Mouse (Mus musculus): ENCODE results near the gene Hnrnpa3. TPM values are rescaled to one million over a fixed set of nuclear protein-coding genes. Genes with fewer than 3 reads are reported as not detected.
"Not testable (repeated sequence)": the region's sequence is repeated elsewhere in the genome, so short reads cannot be mapped to it uniquely, and the experiment has no call there.

Gene Hnrnpa3
- polyA plus RNA-seq, 1 experiment from 2014 or later, result 268 TPM

DNA sequence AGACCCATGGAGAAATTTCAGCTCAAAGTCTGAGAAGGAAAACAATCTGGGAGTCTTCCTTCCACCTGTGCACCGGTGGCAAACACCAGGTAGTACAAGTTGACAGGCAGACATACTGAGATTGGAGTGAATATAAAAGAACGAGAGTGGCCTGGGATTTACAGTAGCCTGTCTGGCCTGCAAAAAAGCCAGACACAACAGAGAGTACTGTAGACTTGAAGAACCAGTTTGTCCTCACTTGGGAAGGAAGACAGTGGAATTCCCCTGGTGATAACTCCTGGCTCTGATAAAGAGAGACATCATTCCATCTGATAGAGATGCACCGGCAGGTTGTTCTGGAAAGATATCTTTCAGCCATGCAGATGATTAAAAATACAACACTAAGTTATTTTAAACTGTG, 34.0 kb upstream of the Hnrnpa3 start:
- 67% methylated on average over 3 of the region's 3 CpGs for WGBS
- H3K9ac ChIP-seq, result no peak overlapping the region
- no peak overlapping the region for H3K27ac ChIP-seq (replicated peaks)
- no peaks in the 10 kb centered on the region for H3K27me3 ChIP-seq
- H3K4me3 ChIP-seq (replicated peaks), result no peak overlapping the region
- no peak overlapping the region for H3K4me2 ChIP-seq (replicated peaks)
- H3K36me3 ChIP-seq, result no peaks in the 10 kb centered on the region
- H3K4me1 ChIP-seq, result no peaks in the 10 kb centered on the region
- H3K9me3 ChIP-seq (replicated peaks), result no peaks in the 10 kb centered on the region
- no peak for ATAC-seq (ENCODE audit: insufficient number of reproducible peaks, low FRiP score, low TSS enrichment, low read depth)

DNA sequence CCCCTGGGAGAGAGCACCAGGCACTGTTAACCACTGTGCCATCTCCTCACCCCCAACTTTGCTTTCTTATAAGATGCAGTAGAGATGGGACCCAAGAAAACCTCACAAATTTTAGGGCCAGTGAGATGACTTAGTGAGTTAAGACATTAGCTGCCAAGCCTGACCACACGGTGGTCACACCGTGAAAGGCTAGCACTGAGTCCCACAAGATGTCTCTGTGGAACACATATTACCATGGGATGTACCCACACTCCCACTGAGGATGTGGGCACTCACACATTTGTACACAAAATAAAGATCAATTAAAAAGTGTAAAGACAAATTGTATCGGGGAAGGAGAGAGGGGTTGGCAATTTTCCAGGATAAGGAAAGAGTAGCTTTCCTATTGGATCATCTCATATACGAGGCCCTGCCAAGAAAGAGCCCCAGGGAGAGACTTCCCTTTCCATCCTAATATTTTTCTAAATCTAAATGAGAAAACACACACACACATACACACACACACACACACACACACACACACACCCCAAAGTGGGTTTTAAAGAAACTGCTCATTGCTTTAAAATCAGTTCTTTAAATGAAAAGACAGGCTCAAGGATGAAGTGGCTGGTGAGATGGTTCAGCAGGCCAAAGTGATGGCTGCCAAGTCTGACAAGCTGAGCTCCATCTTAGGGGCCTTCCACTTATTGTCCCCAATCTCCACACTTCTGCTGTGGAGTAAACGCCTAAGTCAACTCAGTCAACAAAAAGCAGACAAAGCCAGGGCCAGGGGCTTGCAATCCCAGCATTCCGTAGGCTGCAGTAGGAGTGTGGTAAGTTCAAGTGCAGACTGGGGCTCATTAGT, 32.2 kb upstream of the Hnrnpa3 start:
- Histone ChIP-seq H3K9me3 (replicated peaks) (no peaks in the 10 kb centered on the region), H3K4me3 (replicated peaks) (no peak overlapping the region), H3K9ac (no peak overlapping the region), H3K27me3 (no peaks in the 10 kb centered on the region), H3K4me2 (replicated peaks) (no peak overlapping the region), H3K4me1 (no peaks in the 10 kb centered on the region), H3K27ac (replicated peaks) (no peak overlapping the region), H3K36me3 (no peaks in the 10 kb centered on the region)
- ATAC-seq (ENCODE audit: insufficient number of reproducible peaks, low FRiP score, low TSS enrichment, low read depth), result no peak
- WGBS, result 68% methylated on average over 6 of the region's 6 CpGs

DNA sequence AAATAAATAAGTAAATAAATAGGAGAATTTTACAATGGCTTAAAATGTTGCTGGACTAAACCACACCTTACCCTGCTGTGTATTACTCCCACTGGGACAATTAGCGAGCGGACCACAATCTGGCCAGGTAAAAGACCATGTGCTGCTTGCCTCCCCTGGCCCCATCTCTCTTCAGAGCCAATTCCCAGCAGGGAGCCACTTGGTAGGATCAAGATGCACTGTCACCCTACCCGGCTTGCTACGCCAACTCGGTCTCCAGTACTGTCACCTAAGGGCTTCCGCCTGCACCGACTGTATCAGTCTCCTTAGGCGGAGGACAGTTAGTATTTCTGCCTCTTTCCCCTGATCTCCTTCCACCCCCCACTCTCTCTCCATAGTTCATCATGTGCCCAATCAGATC, 30.6 kb upstream of the Hnrnpa3 start:
- Histone ChIP-seq H3K27me3 (no peaks in the 10 kb centered on the region), H3K9me3 (replicated peaks) (no peaks in the 10 kb centered on the region), H3K4me3 (replicated peaks) (no peak overlapping the region), H3K9ac (no peak overlapping the region), H3K36me3 (no peaks in the 10 kb centered on the region), H3K4me2 (replicated peaks) (no peak overlapping the region), H3K27ac (replicated peaks) (no peak overlapping the region), H3K4me1 (peaks cover 2% of the 10 kb centered on the region; the same call in 1 of the 2 replicates)
- ATAC-seq (ENCODE audit: insufficient number of reproducible peaks, low FRiP score, low TSS enrichment, low read depth), result no peak
- WGBS, result 85% methylated on average over 8 of the region's 8 CpGs

DNA sequence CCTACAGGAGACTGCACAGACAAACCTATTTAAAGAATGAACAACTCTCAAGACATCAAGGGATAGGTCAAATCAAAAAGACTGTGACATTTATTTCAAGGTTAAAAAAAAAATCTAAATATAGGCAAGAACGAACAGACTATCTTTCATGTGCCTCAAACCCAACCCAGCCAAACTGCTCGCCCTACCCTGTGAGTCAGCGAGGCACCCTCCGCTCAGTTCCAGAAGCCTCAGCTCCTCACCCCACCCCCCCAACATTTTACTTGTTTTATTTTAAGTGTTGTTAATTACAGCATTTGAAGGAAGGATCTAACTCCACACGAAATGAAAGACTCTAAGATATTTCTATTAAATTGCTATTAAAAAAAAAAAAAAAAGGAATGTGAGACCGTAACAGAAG, 27.6 kb upstream of the Hnrnpa3 start:
- no peaks in the 10 kb centered on the region for H3K27me3 ChIP-seq
- H3K4me3 ChIP-seq (replicated peaks), result no peak overlapping the region
- no peak overlapping the region for H3K27ac ChIP-seq (replicated peaks)
- H3K36me3 ChIP-seq, result no peaks in the 10 kb centered on the region
- no peak overlapping the region for H3K9ac ChIP-seq
- H3K9me3 ChIP-seq (replicated peaks), result no peaks in the 10 kb centered on the region
- no peak for ATAC-seq (ENCODE audit: insufficient number of reproducible peaks, low FRiP score, low TSS enrichment, low read depth)
- no peak overlapping the region for H3K4me2 ChIP-seq (replicated peaks)
- 57% methylated on average over 6 of the region's 6 CpGs for WGBS
- peaks cover 10% of the 10 kb centered on the region for H3K4me1 ChIP-seq

DNA sequence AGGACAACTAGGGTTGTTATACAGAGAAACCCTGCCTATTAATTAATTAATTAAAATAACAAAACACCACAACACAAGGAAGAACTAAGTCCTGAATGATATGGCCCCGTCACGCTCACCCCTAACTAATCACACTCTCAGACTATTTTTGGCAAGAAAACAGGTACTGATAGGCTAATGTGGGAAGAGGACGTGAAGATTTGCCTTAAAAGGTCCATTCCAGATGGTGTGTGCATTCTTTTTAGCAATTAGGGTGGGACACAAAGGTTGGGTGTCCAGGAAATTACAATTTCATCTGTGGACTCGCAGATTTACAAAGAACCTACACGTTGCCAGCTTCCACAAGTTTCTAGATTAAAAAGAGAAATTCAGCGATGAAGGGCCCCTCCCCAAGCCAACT, 27.0 kb upstream of the Hnrnpa3 start:
- no peak overlapping the region for H3K4me3 ChIP-seq (replicated peaks)
- H3K4me1 ChIP-seq, result peaks cover 10% of the 10 kb centered on the region
- H3K27me3 ChIP-seq, result no peaks in the 10 kb centered on the region
- no peak overlapping the region for H3K27ac ChIP-seq (replicated peaks)
- no peak overlapping the region for H3K4me2 ChIP-seq (replicated peaks)
- WGBS, result 77% methylated on average over 6 of the region's 6 CpGs
- no peak overlapping the region for H3K9ac ChIP-seq
- H3K36me3 ChIP-seq, result no peaks in the 10 kb centered on the region
- ATAC-seq (ENCODE audit: insufficient number of reproducible peaks, low FRiP score, low TSS enrichment, low read depth), result no peak
- H3K9me3 ChIP-seq (replicated peaks), result no peaks in the 10 kb centered on the region

DNA sequence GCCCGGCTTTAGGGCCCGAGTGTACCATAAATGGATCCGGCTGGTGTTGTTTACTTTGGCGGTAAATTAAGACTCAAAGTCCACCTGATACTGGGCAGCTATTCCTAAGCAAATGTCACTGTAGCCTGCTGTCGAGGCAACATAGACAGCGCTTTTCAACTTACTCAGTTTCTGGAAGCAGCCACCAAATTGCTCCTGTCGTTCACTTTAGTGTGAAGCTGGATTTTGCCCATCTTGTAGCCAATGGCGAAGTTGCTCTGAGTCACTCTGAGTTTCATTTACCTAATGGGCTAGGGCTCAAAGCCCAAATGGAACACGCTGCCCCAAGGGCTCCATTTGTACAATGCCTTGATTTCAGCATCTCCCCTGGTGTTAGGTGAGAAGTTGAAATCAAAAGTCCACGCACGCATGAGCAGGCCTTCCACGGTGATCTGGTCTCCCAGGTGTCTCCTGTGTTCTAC, 26.3 kb upstream of the Hnrnpa3 start:
- Histone ChIP-seq H3K27me3 (no peaks in the 10 kb centered on the region), H3K36me3 (no peaks in the 10 kb centered on the region), H3K9ac (no peak overlapping the region), H3K4me1 (peaks cover 10% of the 10 kb centered on the region), H3K9me3 (replicated peaks) (no peaks in the 10 kb centered on the region), H3K4me2 (replicated peaks) (no peak overlapping the region), H3K27ac (replicated peaks) (no peak overlapping the region), H3K4me3 (replicated peaks) (no peak overlapping the region)
- WGBS, result 81% methylated on average over 12 of the region's 12 CpGs
- ATAC-seq (ENCODE audit: insufficient number of reproducible peaks, low FRiP score, low TSS enrichment, low read depth), result no peak

DNA sequence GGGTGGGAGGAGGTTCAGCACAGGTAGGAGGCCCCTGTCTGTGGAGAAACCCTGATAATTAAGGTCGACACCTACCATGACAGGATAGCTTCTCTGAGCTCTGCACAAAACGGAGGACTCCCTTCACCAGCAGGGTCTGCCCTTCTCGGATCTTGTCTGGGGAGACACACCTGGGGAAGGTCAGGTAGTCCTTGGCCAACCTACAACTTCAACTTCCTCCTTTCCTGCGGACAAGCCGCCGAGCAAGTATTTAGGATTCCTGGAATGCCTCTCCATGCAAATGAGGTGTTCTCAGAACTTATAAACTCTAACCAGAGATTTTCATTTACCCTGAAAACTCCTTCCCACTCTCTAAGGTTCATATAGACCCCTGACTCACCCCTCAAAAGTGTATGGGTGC, 25.7 kb upstream of the Hnrnpa3 start:
- Histone ChIP-seq H3K9ac (no peak overlapping the region), H3K9me3 (replicated peaks) (no peaks in the 10 kb centered on the region), H3K4me3 (replicated peaks) (no peak overlapping the region), H3K36me3 (no peaks in the 10 kb centered on the region), H3K4me1 (peaks cover 10% of the 10 kb centered on the region), H3K27ac (replicated peaks) (no peak overlapping the region), H3K27me3 (no peaks in the 10 kb centered on the region), H3K4me2 (replicated peaks) (no peak overlapping the region)
- 58% methylated on average over 6 of the region's 6 CpGs for WGBS
- no peak for ATAC-seq (ENCODE audit: insufficient number of reproducible peaks, low FRiP score, low TSS enrichment, low read depth)

DNA sequence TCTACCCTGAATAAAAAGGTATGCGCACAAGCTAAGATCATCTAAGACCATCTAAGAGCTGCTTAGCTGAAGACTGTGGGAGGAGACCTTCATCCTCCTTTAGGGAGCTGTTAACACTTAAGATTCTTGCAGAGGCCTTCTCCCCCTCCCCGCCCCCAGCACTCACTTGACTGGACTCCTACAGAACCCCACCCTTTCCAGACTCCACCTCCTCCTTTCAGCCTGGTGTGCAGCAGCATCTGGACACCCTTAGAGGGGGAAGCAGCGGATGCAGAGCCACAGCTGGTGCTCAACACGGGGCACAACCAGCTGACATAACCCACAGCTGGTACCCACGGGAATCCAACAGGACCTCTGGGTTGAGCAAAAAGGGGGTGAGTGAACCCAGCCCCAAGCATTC, 25.3 kb upstream of the Hnrnpa3 start:
- no peak overlapping the region for H3K27ac ChIP-seq (replicated peaks)
- H3K9ac ChIP-seq, result no peak overlapping the region
- H3K4me1 ChIP-seq, result peaks cover 10% of the 10 kb centered on the region
- H3K9me3 ChIP-seq (replicated peaks), result no peaks in the 10 kb centered on the region
- H3K36me3 ChIP-seq, result no peaks in the 10 kb centered on the region
- H3K4me2 ChIP-seq (replicated peaks), result no peak overlapping the region
- 47% methylated on average over 5 of the region's 5 CpGs for WGBS
- no peaks in the 10 kb centered on the region for H3K27me3 ChIP-seq
- 0 out of 2 replicates have a peak, but pooled peaks have one; percentile 36 for ATAC-seq (ENCODE audit: insufficient number of reproducible peaks, low FRiP score, low TSS enrichment, low read depth)
- no peak overlapping the region for H3K4me3 ChIP-seq (replicated peaks)

DNA sequence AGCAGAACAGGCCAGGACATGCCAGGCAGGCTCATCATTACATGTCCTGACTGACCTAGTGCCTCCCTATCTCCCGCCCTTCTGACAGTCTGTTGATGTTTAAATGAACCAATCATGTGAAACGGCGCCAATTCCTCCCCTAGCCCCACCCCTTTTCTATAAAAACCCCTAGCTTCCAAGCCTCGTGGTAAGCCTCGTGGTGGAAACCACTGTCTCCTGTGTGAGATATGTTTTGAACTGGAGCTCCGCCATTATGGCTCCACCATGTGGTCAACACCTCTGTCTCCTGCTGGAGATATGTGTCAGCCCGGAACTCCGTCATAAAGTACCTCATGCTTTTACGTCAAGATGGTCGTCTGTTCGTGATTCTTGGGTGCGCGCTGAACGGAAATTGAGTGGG, 24.6 kb upstream of the Hnrnpa3 start:
- not testable (repeated sequence) for H3K4me1 ChIP-seq; H3K9ac ChIP-seq; H3K27me3 ChIP-seq; H3K9me3 ChIP-seq (replicated peaks); ATAC-seq (ENCODE audit: insufficient number of reproducible peaks, low FRiP score, low TSS enrichment, low read depth); H3K27ac ChIP-seq (replicated peaks); H3K4me2 ChIP-seq (replicated peaks); H3K36me3 ChIP-seq; H3K4me3 ChIP-seq (replicated peaks)
- WGBS, result 90% methylated on average over 14 of the region's 14 CpGs

DNA sequence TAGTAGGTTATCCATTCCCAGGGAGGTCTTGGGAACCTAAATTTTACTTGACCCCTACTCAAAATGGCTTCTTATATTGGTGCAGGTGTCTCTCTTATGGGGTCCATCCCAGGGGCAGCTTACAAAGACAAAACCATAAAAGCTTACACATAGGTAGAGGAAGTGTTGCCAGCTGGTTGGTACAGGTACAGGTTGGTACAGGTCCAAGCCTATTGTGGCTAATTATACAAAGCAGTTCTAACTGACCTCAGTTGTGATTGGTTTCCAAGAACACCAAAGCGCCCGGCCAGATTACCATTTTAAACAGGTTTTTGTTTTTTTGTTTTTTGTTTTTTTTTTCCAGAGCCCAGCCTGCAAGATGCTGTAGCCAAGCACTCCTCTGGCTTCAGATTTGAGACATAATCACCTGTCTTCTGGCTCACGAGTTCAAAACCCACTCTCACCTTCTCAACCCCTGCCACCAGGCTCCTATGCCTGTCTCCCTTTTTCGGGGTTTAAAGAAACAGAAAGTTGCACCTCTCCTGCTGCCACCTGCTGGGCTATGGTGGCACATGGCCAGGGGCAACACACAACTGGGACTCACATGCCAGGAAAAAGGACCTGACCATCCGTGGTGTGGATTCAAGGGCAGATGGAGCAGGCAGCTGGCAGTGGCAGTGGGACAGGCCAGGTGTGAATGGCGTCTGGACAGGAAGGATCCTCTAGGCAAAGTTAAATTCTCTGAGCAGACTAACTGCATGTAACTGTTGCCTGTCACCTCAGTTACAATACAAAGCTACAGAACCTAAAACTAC, 22.6 kb upstream of the Hnrnpa3 start:
- Histone ChIP-seq H3K4me3 (replicated peaks) (no peak overlapping the region), H3K36me3 (no peaks in the 10 kb centered on the region), H3K9me3 (replicated peaks) (no peaks in the 10 kb centered on the region), H3K4me1 (peaks cover 10% of the 10 kb centered on the region), H3K9ac (no peak overlapping the region), H3K27me3 (no peaks in the 10 kb centered on the region), H3K27ac (replicated peaks) (no peak overlapping the region), H3K4me2 (replicated peaks) (no peak overlapping the region)
- no peak for ATAC-seq (ENCODE audit: insufficient number of reproducible peaks, low FRiP score, low TSS enrichment, low read depth)
- 65% methylated on average over 6 of the region's 6 CpGs for WGBS

DNA sequence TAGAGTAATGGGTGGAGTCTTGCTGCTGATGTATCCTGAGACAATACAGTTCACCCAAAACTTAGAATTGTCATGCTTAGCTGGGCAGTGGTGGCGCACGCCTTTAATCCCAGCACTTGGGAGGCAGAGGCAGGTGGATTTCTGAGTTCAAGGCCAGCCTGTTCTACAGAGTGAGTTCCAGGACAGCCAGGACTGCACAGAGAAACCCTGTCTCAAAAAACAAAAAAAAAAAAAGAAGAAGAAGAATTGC, 22.1 kb upstream of the Hnrnpa3 start:
- H3K27ac ChIP-seq (replicated peaks); H3K27me3 ChIP-seq; H3K36me3 ChIP-seq; H3K9me3 ChIP-seq (replicated peaks); ATAC-seq (ENCODE audit: insufficient number of reproducible peaks, low FRiP score, low TSS enrichment, low read depth); H3K4me2 ChIP-seq (replicated peaks); H3K9ac ChIP-seq; H3K4me1 ChIP-seq; H3K4me3 ChIP-seq (replicated peaks): not testable (repeated sequence)
- 93% methylated on average over 2 of the region's 2 CpGs for WGBS

DNA sequence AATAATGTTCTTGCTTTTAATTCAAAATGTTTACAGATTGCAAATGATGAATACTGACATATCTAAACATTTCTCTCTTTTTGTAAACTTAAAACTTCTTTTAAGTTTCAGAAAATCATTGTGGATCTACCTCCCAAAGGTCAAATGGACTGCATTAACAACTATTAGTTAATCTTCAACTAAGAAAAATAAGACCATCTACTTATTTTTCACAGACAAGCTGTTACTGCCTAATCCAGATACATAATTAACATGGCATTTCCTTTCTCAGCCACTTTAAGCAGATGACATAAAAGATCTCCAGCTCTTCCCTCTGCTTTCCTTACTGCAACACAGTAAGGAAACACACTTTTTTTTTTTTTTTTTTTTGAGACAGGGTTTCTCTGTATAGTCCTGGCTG, 21.7 kb upstream of the Hnrnpa3 start:
- Histone ChIP-seq H3K36me3 (no peaks in the 10 kb centered on the region), H3K4me1 (peaks cover 10% of the 10 kb centered on the region), H3K9ac (no peak overlapping the region), H3K4me2 (replicated peaks) (no peak overlapping the region), H3K27ac (replicated peaks) (no peak overlapping the region), H3K9me3 (replicated peaks) (no peaks in the 10 kb centered on the region), H3K27me3 (no peaks in the 10 kb centered on the region), H3K4me3 (replicated peaks) (no peak overlapping the region)
- no peak for ATAC-seq (ENCODE audit: insufficient number of reproducible peaks, low FRiP score, low TSS enrichment, low read depth)
